Mouse (Mus musculus): Measurements from ENCODE around the gene Olfr309.

GRCm38 (mm10) chr7:86344253-86344652 lies 30.7 kb upstream of the Olfr309 start:
- TF ChIP-seq CTCF (IDR thresholded peaks at IDR 0.05; ENCODE audit: low read depth, low read length) (no peak), TAL1 (conservative IDR thresholded peaks at IDR 0.05; ENCODE audit: low read depth, low read length) (no peak)

All from G1E (cell line).